Mouse (Mus musculus) retina, postnatal 1 day (tissue): ENCODE data around the gene Fbxl20.

Experiments
- DNase-seq: peaks from one replicate; pipeline ENCODE4 v3.0.0-alpha.2; 2012

Fbxl20 gene

GRCm38 (mm10) chr11:98086574-98086973 lies 63.6 kb downstream of the Fbxl20 start:
- no peak for DNase-seq

- no peak for DNase-seq
Observed at GRCm38 (mm10) chr11:98086141-98086540, 64.1 kb downstream of the Fbxl20 start.

GRCm38 (mm10) chr11:98082745-98083144 lies 67.5 kb downstream of the Fbxl20 start:
- no peak for DNase-seq

- DNase-seq, result no peak
Observed at GRCm38 (mm10) chr11:98080450-98080849, 69.8 kb downstream of the Fbxl20 start.

- DNase-seq, result no peak
Observed at GRCm38 (mm10) chr11:98077086-98077485, 73.1 kb downstream of the Fbxl20 start.

GRCm38 (mm10) chr11:98075195-98075808 lies 74.9 kb downstream of the Fbxl20 start:
- DNase-seq, result peak; percentile 90

- DNase-seq, result no peak
Observed at GRCm38 (mm10) chr11:98073442-98073841, 76.8 kb downstream of the Fbxl20 start.

- DNase-seq, result no peak
Observed at GRCm38 (mm10) chr11:98067255-98067654, 82.9 kb downstream of the Fbxl20 start.

GRCm38 (mm10) chr11:98066201-98066600 lies 84.0 kb downstream of the Fbxl20 start:
- no peak for DNase-seq

GRCm38 (mm10) chr11:98061904-98062562 lies 88.2 kb downstream of the Fbxl20 start:
- no peak for DNase-seq

- no peak for DNase-seq
Observed at GRCm38 (mm10) chr11:98061441-98061840, 88.8 kb downstream of the Fbxl20 start.

GRCm38 (mm10) chr11:98060104-98060692 lies 90.0 kb downstream of the Fbxl20 start:
- no peak for DNase-seq

GRCm38 (mm10) chr11:98059662-98060061 lies 90.5 kb downstream of the Fbxl20 start:
- peak; percentile 53 for DNase-seq

GRCm38 (mm10) chr11:98057998-98058397 lies 92.2 kb downstream of the Fbxl20 start:
- DNase-seq, result peak; percentile 52

- DNase-seq, result no peak
Observed at GRCm38 (mm10) chr11:98057466-98057865, 92.7 kb downstream of the Fbxl20 start.

- DNase-seq, result peak; percentile 94
Observed at GRCm38 (mm10) chr11:98052989-98053834, 97.0 kb downstream of the Fbxl20 start, which contains the start of gene Stac2. Gene Stac2 (minus strand): TSS chr11:98053462.

- DNase-seq, result peak; percentile 70
Observed at GRCm38 (mm10) chr11:98052129-98052988, 97.8 kb downstream of the Fbxl20 start.

- peak; percentile 79 for DNase-seq
Observed at GRCm38 (mm10) chr11:98051611-98052128, 98.5 kb downstream of the Fbxl20 start.

GRCm38 (mm10) chr11:98050940-98051339 lies 99.3 kb downstream of the Fbxl20 start:
- no peak for DNase-seq

- DNase-seq, result no peak
Observed at GRCm38 (mm10) chr11:98050520-98050815, 99.7 kb downstream of the Fbxl20 start.

GRCm38 (mm10) chr11:98049672-98050519 lies 100.3 kb downstream of the Fbxl20 start:
- DNase-seq, result no peak
